Mouse (Mus musculus) kidney, embryonic 15.5 days (tissue): Measurements from ENCODE around the gene Tlr6. TPM values are rescaled to one million over a fixed set of nuclear protein-coding genes. Genes with fewer than 3 reads are reported as not detected.

ENCODE experiments used
- ATAC-seq: fragments of 200-750 bp; cut with Nextera tagmentation; replicated peaks from 2 replicates; pipeline ENCODE4 v1.8.0; 2017; ENCODE audit warnings: moderate TSS enrichment; ENCODE audit not compliant: low FRiP score
- H3K27ac ChIP-seq: fragments of 300-500 bp; sonication (generic); 2 replicates; pipeline ENCODE4 v1.5.1; 2015; ENCODE audit warnings: mild to moderate bottlenecking, inconsistent platforms
- H3K27me3 ChIP-seq: fragments of 300-500 bp; sonication (generic); 2 replicates; pipeline ENCODE4 v1.6.1; 2015; ENCODE audit warnings: inconsistent platforms
- H3K36me3 ChIP-seq: fragments of 300-500 bp; sonication (generic); 2 replicates; pipeline ENCODE4 v1.6.1; 2015; ENCODE audit warnings: inconsistent platforms
- H3K4me1 ChIP-seq: fragments of 300-500 bp; sonication (generic); 2 replicates; pipeline ENCODE4 v1.6.1; 2015; ENCODE audit warnings: inconsistent platforms
- H3K4me2 ChIP-seq: fragments of 300-500 bp; sonication (generic); 2 replicates; pipeline ENCODE4 v1.6.1; 2015; ENCODE audit warnings: moderate library complexity, mild to moderate bottlenecking, inconsistent platforms
- H3K4me3 ChIP-seq: fragments of 300-500 bp; sonication (generic); replicated peaks from 2 replicates; pipeline ENCODE4 v1.5.1; 2015; ENCODE audit warnings: mild to moderate bottlenecking, inconsistent platforms
- H3K9ac ChIP-seq: fragments of 300-500 bp; sonication (generic); 2 replicates; pipeline ENCODE4 v1.6.1; 2015; ENCODE audit warnings: mild to moderate bottlenecking, inconsistent platforms
- H3K9me3 ChIP-seq: fragments of 300-500 bp; sonication (generic); replicated peaks from 2 replicates; pipeline ENCODE4 v1.6.1; 2016; ENCODE audit warnings: inconsistent platforms
- WGBS: fragments of 180-500 bp; shearing (Covaris S2); methylation state at CpG from one replicate; pipeline ENCODE4 v1.1.7; 2015; ENCODE audit warnings: mixed read lengths; 5-methylcytosine and 5-hydroxymethylcytosine counted together
- microRNA counts: library from miRNA; unstranded; fragments of <30 nt; microRNA quantifications from one replicate; lab custom pipeline; 2016
- microRNA-seq: library from miRNA; unstranded; fragments of <30 nt; microRNA quantifications from one replicate; pipeline ENCODE4, GENCODE M21; 2016
- polyA plus RNA-seq: library from polyadenylated mRNA; unstranded; fragments of >200 nt; fragmentation: Nextera tagmentation; extraction: Ambion mirVana; gene quantifications from 2 replicates; pipeline ENCODE4 v1.2.1, GENCODE M21; 2015

The Tlr6 gene
- polyA plus RNA-seq, 1 experiment from 2014 or later = 0.60 TPM

GRCm38 (mm10) chr5:64918616-64919597 lies 41.0 kb downstream of the Tlr6 start:
- Histone ChIP-seq H3K27me3 (no peaks in the 10 kb centered on the region), H3K27ac (no peak overlapping the region), H3K4me2 (no peak overlapping the region), H3K36me3 (no peaks in the 10 kb centered on the region), H3K4me1 (no peaks in the 10 kb centered on the region), H3K9ac (no peak overlapping the region), H3K4me3 (no peak overlapping the region), H3K9me3 (peaks cover 6% of the 10 kb centered on the region)
- 91% methylated on average over 6 of the region's 6 CpGs for WGBS
- ATAC-seq = no peak

GRCm38 (mm10) chr5:64917721-64918120 lies 42.2 kb downstream of the Tlr6 start:
- Histone ChIP-seq H3K36me3 (no peaks in the 10 kb centered on the region), H3K4me3 (no peak overlapping the region), H3K4me2 (no peak overlapping the region), H3K9ac (no peak overlapping the region), H3K9me3 (peaks cover 6% of the 10 kb centered on the region), H3K27ac (no peak overlapping the region), H3K27me3 (no peaks in the 10 kb centered on the region), H3K4me1 (no peaks in the 10 kb centered on the region)
- no peak for ATAC-seq
- 69% methylated on average over 11 of the region's 11 CpGs for WGBS

GRCm38 (mm10) chr5:64917161-64917560 lies 42.7 kb downstream of the Tlr6 start:
- WGBS = 91% methylated on average over 9 of the region's 9 CpGs
- Histone ChIP-seq H3K4me1 (no peaks in the 10 kb centered on the region), H3K4me3 (no peak overlapping the region), H3K9ac (no peak overlapping the region), H3K27me3 (no peaks in the 10 kb centered on the region), H3K27ac (no peak overlapping the region), H3K4me2 (no peak overlapping the region), H3K9me3 (peaks cover 6% of the 10 kb centered on the region), H3K36me3 (no peaks in the 10 kb centered on the region)
- no peak for ATAC-seq

- no peak overlapping the region for H3K4me2 ChIP-seq
- no peak overlapping the region for H3K9ac ChIP-seq
- ATAC-seq = no peak
- H3K27ac ChIP-seq = no peak overlapping the region
- 60% methylated on average over 6 of the region's 6 CpGs for WGBS
- no peaks in the 10 kb centered on the region for H3K9me3 ChIP-seq
- 0 out of 2 replicates have a peak, but pooled peaks cover 3% of the 10 kb centered on the region for H3K4me1 ChIP-seq
- H3K4me3 ChIP-seq = no peak overlapping the region
- no peaks in the 10 kb centered on the region for H3K27me3 ChIP-seq
- H3K36me3 ChIP-seq = no peaks in the 10 kb centered on the region
These were observed 51.2 kb downstream of the Tlr6 start for GRCm38 (mm10) chr5:64908585-64909284.

GRCm38 (mm10) chr5:64907906-64908305 lies 52.0 kb downstream of the Tlr6 start:
- Histone ChIP-seq H3K27ac (no peak overlapping the region), H3K4me1 (0 out of 2 replicates have a peak, but pooled peaks cover 3% of the 10 kb centered on the region), H3K9ac (no peak overlapping the region), H3K4me2 (no peak overlapping the region), H3K27me3 (no peaks in the 10 kb centered on the region), H3K36me3 (no peaks in the 10 kb centered on the region), H3K9me3 (no peaks in the 10 kb centered on the region), H3K4me3 (no peak overlapping the region)
- WGBS = 93% methylated on average over 5 of the region's 5 CpGs
- no peak for ATAC-seq

- Histone ChIP-seq H3K4me3 (no peak overlapping the region), H3K4me1 (0 out of 2 replicates have a peak, but pooled peaks cover 3% of the 10 kb centered on the region), H3K4me2 (no peak overlapping the region), H3K9me3 (0 out of 2 replicates have a peak, but pooled peaks cover 4% of the 10 kb centered on the region), H3K27ac (no peak overlapping the region), H3K27me3 (no peaks in the 10 kb centered on the region), H3K9ac (no peak overlapping the region), H3K36me3 (no peaks in the 10 kb centered on the region)
- ATAC-seq = no peak
- 59% methylated on average over 14 of the region's 14 CpGs for WGBS
These were observed 54.2 kb downstream of the Tlr6 start for GRCm38 (mm10) chr5:64905516-64906271.

MicroRNA genes within 50 kb of the gene (microRNA counts, 519-probe panel; counts per million panel counts)
- microRNA mmu-miR-574-3p (lab: Ali Mortazavi, UCI) = 2,658 counts per million, percentile 59 among the panel's probes with 10 or more counts
- 2,417 counts per million, percentile 37 among the panel's probes with 10 or more counts for microRNA mmu-miR-574-5p (lab: Ali Mortazavi, UCI)

Small RNA genes within 50 kb of the gene (microRNA-seq; reads per million reads assigned to microRNA genes)
- gene Mir574 = 104 reads per million, percentile 57 among the genes with 10 or more reads in this experiment

Other genes starting within 250 kb of the Tlr6 start
- 62.2 and 63.6 TPM in 2 replicates for gene Klf3, start 156.7 kb downstream of the Tlr6 start, polyA plus RNA-seq
- gene Tlr1, start 26.5 kb downstream of the Tlr6 start, polyA plus RNA-seq = 0.65 and 1.0 TPM in 2 replicates
- 39.3 and 41.4 TPM in 2 replicates for gene Fam114a1, start 10.0 kb upstream of the Tlr6 start, polyA plus RNA-seq
- 0.15 and 0.31 TPM in 2 replicates for gene Tmem156, start 132.0 kb upstream of the Tlr6 start, polyA plus RNA-seq
- 18.4 and 19.0 TPM in 2 replicates for gene Klhl5, start 147.4 kb upstream of the Tlr6 start, polyA plus RNA-seq
- 9.9 and 13.7 TPM in 2 replicates for gene Wdr19, start 239.6 kb upstream of the Tlr6 start, polyA plus RNA-seq